Mouse (Mus musculus) 416B (cell line): ENCODE results near the gene 4930523C07Rik.

Experiments used
- DNase-seq: peaks from one replicate; pipeline ENCODE4 v3.0.0; 2011; ENCODE audit warnings: low read depth

Gene 4930523C07Rik

DNA sequence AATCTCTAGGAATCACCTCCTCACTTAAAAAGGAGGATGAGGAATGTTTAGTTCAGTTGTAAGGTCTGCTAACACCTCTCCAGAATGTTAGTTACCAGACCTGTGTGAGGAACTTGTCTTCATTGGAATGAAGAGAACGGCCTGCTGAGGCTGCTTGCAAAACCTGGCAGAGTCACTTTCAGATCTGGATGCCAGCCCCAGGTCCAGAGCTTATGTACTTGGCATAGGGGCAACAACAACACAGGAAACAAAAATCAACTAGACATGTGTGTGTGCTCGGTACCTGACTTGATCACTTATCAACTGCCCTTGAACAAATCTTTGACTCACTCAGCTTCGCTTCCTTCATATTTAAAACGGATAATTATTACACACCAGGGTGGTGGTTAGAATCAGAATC lies 2.6 kb downstream of the 4930523C07Rik start:
- DNase-seq, result no peak

DNA sequence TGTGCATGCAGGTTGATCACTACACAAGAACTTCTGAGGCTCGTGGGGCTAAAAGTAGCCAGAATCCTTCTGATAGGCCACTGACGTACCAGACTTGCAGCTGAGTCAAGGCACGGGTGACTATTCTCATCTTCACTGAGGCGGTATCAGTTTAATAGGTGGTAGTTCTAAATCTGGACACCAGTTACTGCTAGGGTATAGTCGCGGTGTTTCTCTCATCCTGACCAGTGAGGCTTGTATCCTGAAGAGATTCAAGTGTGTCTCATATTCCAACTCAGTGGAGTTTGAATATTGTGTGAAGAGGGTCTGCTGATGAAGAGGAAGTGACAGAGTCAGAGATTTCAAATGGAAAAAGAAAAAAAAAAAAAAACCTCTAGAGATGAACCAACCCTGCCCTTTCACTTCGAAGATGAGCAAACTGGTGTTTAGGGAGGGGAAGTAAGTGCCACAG lies 3.3 kb downstream of the 4930523C07Rik start:
- no peak for DNase-seq

DNA sequence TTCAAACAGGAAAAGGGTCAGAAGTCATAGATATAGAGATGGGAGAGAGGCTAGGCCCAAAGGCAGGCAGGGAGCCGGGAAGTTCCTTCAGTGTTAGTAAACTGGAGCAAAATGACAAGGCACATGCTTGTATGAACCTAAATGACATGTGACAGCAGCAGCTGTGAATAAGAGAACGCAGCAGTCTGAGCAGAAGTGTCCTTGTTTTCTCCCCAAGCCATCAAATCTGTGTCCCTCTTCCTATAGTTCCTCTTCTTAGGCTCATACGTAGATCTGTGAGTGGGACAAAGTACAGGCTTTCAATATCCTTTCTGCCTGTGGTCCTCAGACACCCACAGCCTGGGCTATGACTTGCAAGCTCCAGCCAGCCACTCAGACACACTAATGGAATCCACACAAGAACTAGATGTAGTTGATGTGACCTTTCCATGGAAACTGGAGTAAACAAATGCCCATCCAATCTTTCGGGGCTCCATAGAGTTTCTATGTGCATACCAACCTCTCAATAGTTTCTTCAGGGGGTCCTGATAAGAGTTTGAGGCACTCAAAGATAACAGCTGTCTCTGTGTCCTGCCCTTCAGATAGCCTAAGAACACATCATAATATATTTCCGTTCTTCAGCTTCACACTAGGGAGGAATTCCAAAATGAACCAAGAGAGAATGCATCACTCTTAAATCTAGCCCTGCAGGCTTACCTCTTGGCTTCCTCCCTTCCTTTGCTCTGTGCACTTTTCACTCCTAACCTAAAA lies 5.1 kb downstream of the 4930523C07Rik start:
- DNase-seq, result no peak

DNA sequence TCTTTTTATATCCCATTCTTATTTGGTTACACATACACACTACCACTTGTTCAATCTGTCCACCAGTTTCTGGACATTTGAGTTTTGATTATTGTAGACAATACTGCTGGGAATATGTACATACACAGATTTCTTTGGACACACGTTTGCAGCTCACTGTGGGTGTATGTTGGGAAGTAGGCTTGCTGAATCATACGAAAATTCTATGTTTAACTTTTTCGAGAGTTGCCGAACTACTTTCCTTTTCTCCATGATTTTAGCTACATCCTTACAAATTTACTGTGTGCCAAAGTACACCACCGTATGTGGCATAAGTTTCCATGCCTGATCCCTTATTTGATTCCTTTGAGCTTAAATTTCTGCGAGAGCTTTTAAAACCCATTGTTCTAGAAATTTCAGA lies 6.7 kb downstream of the 4930523C07Rik start:
- no peak for DNase-seq

DNA sequence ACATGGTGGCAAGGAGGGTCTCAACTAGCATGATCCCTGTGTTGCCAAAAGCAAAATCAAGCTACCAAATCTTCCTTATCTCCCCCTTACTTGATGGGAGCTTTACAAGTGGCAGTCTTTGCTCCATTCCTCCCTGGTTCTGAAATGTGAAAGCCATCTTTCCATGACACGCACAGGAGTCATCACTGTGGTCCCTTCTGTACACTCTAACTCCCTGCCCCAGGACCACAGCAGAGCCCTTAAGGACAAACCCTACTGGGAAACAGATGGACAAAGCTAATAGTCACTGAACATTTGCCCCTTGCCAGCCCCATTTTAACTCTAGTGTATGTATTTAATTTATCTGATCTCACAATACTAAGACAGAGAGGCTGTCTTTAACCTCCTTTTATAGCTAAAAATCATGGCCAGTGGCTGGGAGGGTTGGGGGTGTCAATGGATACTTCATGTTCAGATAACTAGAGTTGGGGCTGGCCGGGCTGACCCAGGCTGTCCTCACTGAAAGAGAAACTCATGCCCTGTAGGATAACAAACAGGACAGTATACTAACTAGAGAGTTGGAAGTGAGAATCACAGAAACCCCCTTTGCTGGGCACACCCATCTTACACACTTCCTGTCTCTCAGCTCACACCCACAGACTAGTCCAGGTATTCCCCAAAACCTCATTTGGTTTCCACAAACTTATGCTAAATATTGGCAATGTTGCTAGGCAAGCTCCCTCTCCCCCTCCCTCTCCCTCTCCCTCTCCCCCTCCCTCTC lies 8.6 kb downstream of the 4930523C07Rik start:
- DNase-seq, result no peak

DNA sequence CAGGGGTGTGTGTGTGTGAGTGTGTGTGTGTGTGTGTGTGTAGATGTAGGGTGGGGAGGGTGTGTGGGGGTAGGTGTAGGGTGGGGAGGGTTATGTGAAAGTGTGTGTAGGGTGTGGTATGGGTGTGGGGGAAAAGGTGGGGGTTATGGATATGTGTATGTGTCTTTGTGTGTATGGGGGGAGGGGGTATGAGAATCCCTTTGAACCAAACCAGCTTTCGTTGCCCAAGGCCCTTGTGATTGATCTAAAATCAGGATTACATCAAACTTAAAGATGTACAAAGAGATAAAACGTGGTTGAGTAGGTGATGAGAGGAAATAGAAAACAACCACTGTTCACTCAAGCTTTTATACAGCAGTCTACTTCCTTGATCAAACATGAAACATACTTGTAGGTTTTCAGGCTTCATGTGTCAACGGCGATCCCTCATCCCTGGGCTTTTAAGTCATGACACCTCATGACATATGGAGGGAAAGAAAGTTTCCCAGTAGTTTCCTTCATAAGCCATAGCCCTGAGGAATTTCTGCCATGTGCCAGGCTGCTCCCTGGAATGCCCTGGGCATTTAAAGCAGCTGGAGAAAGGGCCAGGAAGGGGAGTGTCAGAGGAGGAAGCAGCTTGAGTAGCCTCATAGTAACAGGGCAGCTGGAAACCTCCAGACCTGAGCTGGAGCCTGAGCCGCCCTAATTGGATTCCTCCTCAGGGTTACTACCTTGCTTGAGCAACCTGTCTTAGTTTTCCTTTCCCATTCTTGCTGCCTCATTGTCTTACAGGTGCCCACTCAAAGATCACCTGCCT lies 9.5 kb downstream of the 4930523C07Rik start:
- no peak for DNase-seq

DNA sequence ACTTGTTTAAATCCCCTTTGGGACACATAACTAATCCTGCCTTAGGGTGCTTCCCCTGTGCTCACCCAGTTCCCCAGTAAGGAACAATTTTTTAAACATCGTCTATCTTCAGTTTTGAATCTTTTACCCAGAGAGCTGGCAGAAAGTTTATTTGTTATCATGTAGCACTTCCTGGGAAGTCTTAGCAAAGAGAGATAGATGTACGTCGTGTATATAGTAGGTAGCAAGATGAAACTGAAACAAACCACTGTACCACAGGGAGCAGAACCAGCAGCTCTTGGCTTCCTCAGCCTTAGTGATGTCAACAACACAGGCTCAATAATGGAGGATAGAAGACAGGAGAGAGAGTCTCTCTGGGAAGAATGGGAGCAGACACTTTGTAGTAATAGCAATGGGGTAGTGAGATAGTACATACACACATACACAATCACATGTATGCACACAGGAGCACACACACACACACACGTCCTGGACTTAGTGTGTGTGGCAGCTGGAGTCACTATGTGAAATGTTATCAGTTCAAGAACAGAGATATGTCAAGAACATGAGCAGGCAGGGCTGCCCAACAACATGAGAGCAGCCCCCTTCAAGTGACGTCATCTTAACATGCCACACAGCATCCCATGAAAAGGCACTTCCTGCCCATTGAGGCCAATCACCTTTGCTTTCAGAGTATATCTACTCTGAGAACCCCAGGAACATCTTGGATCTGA lies 10.3 kb downstream of the 4930523C07Rik start:
- DNase-seq, result no peak

DNA sequence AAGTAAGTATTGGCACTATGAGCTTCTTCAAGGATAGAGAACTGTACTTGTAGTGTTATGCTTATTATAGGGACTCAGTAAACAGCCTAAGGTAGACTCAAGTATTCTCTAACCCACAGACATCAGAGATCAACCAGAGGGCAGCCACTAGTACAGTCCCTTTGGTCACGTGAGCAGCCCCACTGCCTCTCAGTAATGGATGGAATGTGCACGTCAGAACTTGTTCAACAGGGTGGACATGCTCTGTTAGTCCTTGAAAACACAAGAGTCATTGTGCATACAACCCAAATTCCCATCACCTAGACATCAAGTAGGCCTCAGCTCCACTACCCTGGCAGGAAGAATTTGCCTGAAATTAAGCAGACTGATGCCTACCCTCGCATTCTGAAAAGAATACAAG lies 13.5 kb downstream of the 4930523C07Rik start:
- no peak for DNase-seq

DNA sequence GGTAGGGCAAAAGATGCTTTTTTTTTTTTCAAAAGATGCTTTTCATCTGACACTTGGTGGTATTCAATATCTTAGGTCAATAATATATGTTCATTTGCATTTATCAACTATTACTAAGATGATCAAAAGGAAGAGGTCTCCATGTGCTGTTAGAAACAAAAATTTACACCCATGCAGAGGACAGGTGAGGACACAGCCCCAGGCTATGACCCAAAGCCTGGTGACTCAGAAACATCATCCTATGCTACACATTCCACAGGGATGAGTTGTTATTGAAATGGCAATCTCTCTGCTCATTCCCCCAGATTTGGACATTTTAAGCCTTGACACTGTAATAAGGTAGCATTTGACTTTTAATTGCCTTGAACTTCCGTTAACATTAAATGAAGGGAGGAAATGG lies 15.7 kb downstream of the 4930523C07Rik start:
- DNase-seq, result no peak

DNA sequence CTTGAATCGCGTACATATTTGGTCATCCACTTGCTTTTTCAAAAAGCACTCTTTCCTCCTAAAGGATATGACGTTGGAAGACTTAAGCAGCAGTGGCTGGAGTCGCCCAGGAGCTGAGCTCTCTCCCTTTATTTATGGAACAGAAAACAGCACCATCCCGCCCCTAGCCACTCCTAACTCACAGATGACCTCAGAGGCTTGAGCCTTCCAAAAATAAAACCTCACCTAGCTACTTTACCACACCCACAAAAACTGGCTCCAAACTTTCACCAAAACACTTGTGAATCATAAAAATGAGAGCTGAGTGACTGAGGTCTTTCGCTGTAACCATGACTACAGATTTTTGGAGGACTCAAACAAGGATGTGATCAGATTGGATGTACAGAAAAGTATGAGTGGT lies 16.4 kb downstream of the 4930523C07Rik start:
- DNase-seq, result no peak

DNA sequence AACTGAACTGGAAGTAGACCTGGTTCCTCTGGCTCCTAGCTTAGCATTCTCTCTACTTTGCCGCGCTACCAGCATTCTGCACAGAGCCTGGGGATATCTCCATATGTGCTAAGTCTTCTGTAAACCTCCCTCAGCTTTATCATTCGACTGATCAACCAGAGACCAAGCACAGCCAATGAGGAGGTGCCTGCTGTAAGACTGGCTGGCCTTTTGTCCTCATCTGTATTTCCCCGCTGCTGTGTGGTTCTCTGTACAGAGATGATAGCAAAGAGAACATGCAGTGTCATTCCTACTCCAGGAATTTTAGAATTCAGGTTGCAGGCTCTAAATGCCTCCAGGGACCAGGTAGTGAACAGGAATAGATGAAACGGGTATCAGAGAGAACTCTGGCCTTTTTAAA lies 17.1 kb downstream of the 4930523C07Rik start:
- no peak for DNase-seq

DNA sequence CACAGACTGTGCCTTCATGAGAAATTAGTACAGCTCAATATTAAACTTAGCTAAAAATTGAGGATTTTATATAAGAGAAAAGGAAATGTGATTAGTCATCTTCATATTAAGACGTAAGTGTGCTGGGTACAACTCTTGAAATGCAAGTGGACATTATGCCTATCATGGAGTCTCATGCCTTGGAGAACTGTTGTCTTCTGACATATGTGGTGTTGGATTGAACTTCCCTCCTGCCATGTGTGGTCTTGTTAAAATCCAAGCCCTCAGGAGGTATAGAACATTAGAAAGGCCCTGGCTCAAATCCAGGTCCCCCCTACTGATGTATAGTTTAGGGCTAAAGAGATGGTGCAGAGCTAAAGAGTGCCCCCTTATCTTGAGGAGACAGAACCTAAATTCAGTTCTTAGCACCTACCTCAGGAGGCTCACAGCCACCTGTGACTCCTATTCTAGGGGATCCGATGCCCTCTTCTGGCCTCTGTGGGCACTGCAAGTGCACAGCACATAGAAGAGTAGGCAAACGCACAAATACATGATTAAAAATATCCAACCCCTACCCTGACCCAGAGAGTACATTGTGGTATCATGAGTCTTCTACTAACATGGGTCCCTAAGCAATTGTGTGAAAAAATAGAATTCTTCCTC lies 17.7 kb downstream of the 4930523C07Rik start:
- peak; percentile 29 for DNase-seq

DNA sequence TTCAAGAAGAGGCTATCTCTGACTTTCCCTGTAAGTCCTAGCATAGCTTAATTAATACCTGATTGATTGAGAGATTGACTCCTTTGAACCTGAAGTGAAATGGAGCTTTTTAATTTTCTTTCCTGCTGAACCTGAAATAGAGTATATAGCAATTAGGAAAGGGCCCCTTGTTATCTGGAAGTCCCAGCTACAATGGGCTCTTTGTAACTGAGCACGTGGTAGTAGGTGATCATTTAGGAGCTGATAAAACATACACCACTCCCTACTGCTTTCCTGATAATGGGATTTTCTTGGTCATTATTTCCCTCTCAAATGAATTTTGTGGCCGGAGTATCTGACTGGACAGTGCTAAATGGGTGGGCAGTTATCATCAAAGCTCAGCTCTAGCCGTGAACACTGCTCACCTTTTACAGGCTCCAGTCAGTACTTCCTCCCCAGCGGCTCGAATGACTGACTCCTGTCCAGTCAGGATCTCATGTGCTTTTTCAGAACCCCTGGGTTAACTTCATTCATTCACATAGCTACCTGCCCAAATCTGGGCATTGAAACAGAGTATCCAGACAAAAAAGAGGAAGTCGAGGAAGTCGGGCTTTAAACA lies 20.5 kb downstream of the 4930523C07Rik start:
- no peak for DNase-seq

DNA sequence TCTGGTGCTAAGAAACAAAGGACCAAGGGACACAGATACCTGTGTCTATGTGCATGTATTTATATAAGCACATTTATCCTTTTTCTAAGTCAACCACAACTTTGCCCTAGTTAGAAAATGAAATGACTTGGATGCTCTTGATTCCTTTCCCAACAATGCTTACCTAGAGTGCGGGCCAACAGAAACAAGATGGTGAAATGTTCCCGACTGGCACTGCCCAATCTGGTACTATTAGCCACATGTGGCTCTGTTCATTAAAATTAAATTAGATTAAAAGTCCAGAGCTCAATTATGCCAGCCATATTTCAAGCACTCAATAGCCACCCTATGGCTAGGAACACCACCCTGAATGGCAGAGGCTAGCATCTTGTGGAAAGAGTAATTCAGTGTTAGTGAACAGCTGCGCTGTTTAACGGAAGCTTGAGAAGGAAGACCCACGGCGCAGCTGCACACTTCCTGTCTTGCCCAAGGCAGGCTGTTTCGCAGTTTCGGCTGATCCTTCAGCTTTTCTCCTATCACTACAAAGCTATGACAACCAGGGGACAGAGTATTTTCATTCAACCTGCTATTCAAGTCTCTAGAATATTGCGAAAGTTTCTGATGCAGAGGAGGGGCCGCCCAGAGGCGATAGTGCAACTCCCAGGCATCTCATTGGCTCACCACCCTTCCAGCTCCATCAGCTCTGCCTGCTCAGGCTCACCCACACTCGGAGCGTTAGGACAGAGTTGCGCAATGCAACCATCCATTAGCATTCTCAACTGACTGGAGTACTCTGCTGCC lies 34.9 kb downstream of the 4930523C07Rik start:
- DNase-seq, result peak; percentile 85

DNA sequence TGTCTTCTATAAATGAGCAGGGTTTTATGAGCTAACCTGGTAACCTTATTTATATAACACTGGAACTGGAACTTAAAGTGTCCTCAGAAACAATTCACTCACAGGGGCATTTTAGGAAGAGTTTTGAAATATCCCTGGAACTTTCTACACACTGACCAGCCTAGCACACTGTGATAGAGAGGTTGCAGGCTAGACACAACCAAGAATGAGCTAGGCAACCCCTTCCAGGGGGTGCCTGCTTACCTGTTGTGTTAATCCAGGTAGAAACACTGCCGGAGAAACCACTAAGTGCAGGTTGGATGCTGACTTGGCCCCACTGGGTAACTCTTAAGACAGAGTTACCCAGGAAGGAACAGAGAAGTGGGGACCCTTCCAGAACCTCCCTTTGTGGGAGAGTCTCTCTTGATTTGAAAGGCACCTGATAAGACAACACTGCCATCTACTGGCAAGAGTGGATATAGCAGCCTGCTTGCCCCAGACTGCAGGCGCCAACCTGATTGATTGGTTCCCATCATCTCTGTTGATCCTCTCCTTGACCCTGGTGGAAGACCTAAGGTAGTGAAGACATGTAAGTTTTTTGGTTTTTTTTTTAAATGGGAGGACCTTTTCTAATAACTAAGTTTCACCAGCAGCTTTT lies 36.7 kb downstream of the 4930523C07Rik start:
- DNase-seq, result peak; percentile 69

DNA sequence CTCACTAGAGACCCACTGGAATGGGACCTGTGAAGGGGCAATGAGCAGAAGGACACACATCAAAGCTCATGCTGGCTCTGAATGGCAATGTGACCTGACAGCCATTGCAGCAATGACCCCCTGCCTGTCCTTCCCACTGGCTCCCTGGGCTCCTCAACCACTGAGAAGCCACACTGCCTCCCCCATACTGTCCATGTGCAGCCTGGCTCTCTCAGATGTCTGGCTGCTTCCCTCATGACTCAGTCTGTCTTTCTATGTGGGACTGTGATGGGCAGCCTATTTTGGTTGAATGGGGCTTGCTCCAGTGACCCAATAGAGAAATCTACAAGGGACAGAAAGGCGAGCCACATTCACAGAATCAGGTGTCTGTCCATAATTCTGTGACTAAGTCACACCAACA lies 38.5 kb downstream of the 4930523C07Rik start:
- no peak for DNase-seq

DNA sequence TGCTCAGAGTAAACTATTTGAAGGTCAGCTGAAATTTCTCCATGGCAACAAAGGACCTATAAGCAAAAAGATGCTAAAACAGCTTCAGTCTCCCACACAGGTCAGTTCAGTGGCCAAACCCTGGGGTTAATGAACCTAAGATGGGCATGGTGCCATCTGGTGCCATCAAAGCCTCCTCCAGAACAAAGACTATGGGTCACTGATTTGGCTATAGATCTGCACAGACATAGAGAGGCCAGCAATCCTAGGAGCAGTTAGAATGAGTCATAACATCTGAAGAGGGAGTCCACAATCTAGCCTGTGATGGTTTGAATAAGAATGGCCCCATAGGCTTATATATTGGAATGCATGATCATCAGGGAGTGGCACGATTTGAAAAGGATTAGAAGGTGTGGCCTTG lies 40.1 kb downstream of the 4930523C07Rik start:
- DNase-seq, result no peak

DNA sequence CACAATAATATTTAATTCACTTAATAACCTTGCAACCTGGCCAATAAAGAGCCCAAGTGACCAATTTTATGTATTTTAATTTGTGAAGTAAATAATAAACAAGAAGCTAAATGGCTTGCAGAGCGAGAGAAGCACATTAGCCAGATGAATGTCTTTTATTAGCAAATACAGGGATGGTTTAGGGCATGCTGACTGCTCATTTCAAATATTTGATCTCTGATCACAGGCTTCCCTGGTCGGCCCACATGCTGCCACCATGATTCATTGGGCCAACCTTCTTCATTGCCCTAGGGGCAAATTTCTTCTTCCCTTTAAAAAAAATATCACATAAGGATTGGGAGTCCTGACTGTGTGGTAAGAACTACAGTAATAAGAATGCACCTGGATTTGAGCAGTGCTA lies 42.5 kb downstream of the 4930523C07Rik start:
- no peak for DNase-seq

DNA sequence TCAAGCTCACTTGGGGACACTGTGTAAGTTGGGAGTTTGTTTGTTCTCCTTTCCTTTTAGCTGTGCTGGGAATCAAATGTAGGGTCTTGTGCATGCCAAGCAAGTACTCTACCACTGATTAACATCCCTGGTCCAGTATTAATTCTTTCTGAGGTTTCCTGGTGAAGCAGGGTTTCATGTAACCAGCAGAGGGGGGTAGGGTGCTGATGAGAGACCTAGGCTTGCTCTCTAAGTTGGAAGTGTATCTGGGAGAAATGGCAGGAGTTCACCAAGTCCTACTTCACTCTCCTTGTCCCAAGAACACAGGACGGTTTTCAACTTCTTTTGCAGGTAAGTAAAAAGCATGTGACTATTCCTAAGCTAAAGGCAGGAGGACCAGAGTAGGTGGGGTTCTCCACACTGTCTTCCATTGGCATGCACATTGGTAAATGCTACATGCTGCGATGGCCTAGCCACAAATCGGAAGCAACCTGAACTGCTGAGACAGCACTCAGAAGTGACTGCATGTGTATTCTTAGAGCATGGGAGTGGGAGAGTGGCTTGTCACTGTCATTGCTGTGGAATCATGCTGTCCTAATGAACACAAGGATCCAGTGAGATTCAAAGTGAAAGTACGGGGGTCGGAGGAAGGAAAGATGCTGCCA lies 55.6 kb downstream of the 4930523C07Rik start:
- peak; percentile 51 for DNase-seq
